Mouse (Mus musculus) liver, embryonic 14.5 days (tissue): ENCODE data around the gene Fam71d.

ENCODE experiments used
- CTCF ChIP-seq: IDR thresholded peaks from 2 replicates; pipeline ENCODE4 v1.5.1; 2016; ENCODE audit warnings: antibody characterized with exemption, low read depth, control low read depth
- EP300 ChIP-seq: IDR thresholded peaks from 2 replicates; pipeline ENCODE4 v1.6.1; 2016; ENCODE audit warnings: antibody characterized with exemption, low read depth

- TF ChIP-seq EP300 (no peak), CTCF (no peak)
Measured at GRCm38 (mm10) chr12:78749378-78749801, 58.1 kb downstream of the Fam71d start.
